Comparison of ENCODE assay signal across 8 mouse cellular contexts in the genomic region with DNA sequence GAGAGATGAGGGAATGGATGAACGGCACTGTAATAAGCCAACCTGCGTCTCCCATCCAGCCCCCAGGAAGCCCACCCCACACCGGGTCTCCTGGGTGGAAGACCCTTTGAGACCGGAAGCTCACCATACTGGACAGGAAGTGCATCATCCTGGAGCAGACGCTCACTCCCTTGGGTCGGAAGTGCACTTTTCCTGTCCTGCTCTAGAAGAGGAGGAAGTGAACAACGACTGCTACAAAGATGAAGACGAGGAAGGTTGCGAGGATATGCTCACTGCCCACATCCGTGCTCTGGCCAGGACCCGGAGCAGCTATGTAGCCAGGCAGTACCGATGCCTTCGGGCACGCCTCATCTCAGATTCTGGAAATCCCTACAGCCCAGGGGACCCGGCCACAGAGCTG. TPM values are rescaled to one million over a fixed set of nuclear protein-coding genes. Genes with fewer than 3 reads are reported as not detected.
A peak's percentile ranks its signal among the peaks of the same experiment; 100 is the strongest.
DNase-seq lines count a peak whose midpoint lies in the region; ATAC-seq and TF ChIP-seq lines count a peak whose summit lies in the region.

No protein-coding gene starts in this region.

- no peak for TF ChIP-seq CTCF in lung, embryonic 14.5 days (IDR thresholded peaks at IDR 0.05; ENCODE audit: low read depth)
- TF ChIP-seq CTCF in bone marrow, adult 2 months (IDR thresholded peaks at IDR 0.05; ENCODE audit: control insufficient read depth, insufficient read depth, low read length): no peak

- no peak for ATAC-seq in lung, embryonic 14.5 days (ENCODE audit: insufficient read depth)
- ATAC-seq in intestine, embryonic 16.5 days: no peak
- no peak for ATAC-seq in midbrain, embryonic 15.5 days (replicated peaks)

- intact Hi-C loops in left cerebral cortex, postnatal 36 days (cut with DNase I): loop anchor here (2.0 to 5.0 kb wide), 2 partner anchors 71 to 176 kb away; no protein-coding TSS in a partner anchor
- intact Hi-C loops in left cerebral cortex, postnatal 4 days (cut with DNase I): no loop called here

- peaks cover 3% of the 10 kb centered on the region; the same call in 1 of the 2 replicates for H3K4me1 ChIP-seq in lung, embryonic 14.5 days (ENCODE audit: insufficient read depth)
- peaks cover 2% of the 10 kb centered on the region; the same call in 1 of the 2 replicates for H3K4me1 ChIP-seq in bone marrow, adult 2 months (ENCODE audit: control insufficient read depth, insufficient read depth, low read length)
- peaks cover 18% of the 10 kb centered on the region; the same call in 1 of the 2 replicates for H3K4me1 ChIP-seq in intestine, embryonic 16.5 days (ENCODE audit: control insufficient read depth, insufficient read depth, low read length)
- H3K4me1 ChIP-seq in midbrain, embryonic 15.5 days: peaks cover 8% of the 10 kb centered on the region; the same call in 1 of the 2 replicates

- peak overlapping the region; percentile 66; the same call in 1 of the 2 replicates for H3K27ac ChIP-seq in lung, embryonic 14.5 days (ENCODE audit: low read depth)
- H3K27ac ChIP-seq in bone marrow, adult 2 months (ENCODE audit: control insufficient read depth, insufficient read depth, low read depth, low read length, poor library complexity): peak overlapping the region; percentile 76
- peak overlapping the region; percentile 45 for H3K27ac ChIP-seq in intestine, embryonic 16.5 days (ENCODE audit: low read length)
- H3K27ac ChIP-seq in midbrain, embryonic 15.5 days: no peak overlapping the region

- no peaks in the 10 kb centered on the region for H3K27me3 ChIP-seq in lung, embryonic 14.5 days (ENCODE audit: insufficient read depth, low read length)
- no peaks in the 10 kb centered on the region for H3K27me3 ChIP-seq in intestine, embryonic 16.5 days (replicated peaks; ENCODE audit: control insufficient read depth, insufficient read depth, low read length)
- no peaks in the 10 kb centered on the region for H3K27me3 ChIP-seq in midbrain, embryonic 15.5 days (replicated peaks)

- peak overlapping the region; percentile 58 for H3K4me2 ChIP-seq in lung, embryonic 14.5 days
- H3K4me2 ChIP-seq in intestine, embryonic 16.5 days (ENCODE audit: low read depth, low read length): 0 out of 2 replicates have a peak overlapping the region, but pooled peaks have one; percentile 4
- H3K4me2 ChIP-seq in midbrain, embryonic 15.5 days: 0 out of 2 replicates have a peak overlapping the region, but pooled peaks have one; percentile 46

- DNase-seq in lung, embryonic 14.5 days: no peak
- DNase-seq in lung, adult 18-20 months: no peak
- no peak for DNase-seq in right cerebral cortex, adult 18-20 months
- DNase-seq in left cerebral cortex, postnatal 36 days (ENCODE audit: low spot score in 2 of 2): no peak
- DNase-seq in left cerebral cortex, postnatal 4 days: no peak

- no peaks in the 10 kb centered on the region for H3K36me3 ChIP-seq in lung, embryonic 14.5 days (ENCODE audit: insufficient read depth)
- no peaks in the 10 kb centered on the region for H3K36me3 ChIP-seq in intestine, embryonic 16.5 days (ENCODE audit: control insufficient read depth, insufficient read depth, low read length)
- H3K36me3 ChIP-seq in midbrain, embryonic 15.5 days (replicated peaks): no peaks in the 10 kb centered on the region

- 0 out of 2 replicates have a peak overlapping the region, but pooled peaks have one; percentile 17 for H3K9ac ChIP-seq in lung, embryonic 14.5 days
- H3K9ac ChIP-seq in intestine, embryonic 16.5 days (ENCODE audit: low read depth, low read length): no peak overlapping the region; the same call in 1 of the 2 replicates
- H3K9ac ChIP-seq in midbrain, embryonic 15.5 days: no peak overlapping the region

- H3K4me3 ChIP-seq in lung, embryonic 14.5 days (ENCODE audit: low read depth, low read length): no peak overlapping the region
- peak overlapping the region; percentile 56 for H3K4me3 ChIP-seq in bone marrow, adult 2 months (replicated peaks; ENCODE audit: control insufficient read depth, low read depth, low read length)
- H3K4me3 ChIP-seq in intestine, embryonic 16.5 days (ENCODE audit: low read length): no peak overlapping the region
- H3K4me3 ChIP-seq in midbrain, embryonic 15.5 days: no peak overlapping the region

- peak; percentile 25; the same call in 1 of the 2 replicates for TF ChIP-seq POLR2A in bone marrow, adult 2 months (IDR thresholded peaks at IDR 0.05; ENCODE audit: borderline replicate concordance, control insufficient read depth, low read depth, low read length)

- no peaks in the 10 kb centered on the region for H3K9me3 ChIP-seq in lung, embryonic 14.5 days (ENCODE audit: low read depth, low read length)
- no peaks in the 10 kb centered on the region for H3K9me3 ChIP-seq in intestine, embryonic 16.5 days (ENCODE audit: control insufficient read depth, low read length)
- no peaks in the 10 kb centered on the region for H3K9me3 ChIP-seq in midbrain, embryonic 15.5 days

- WGBS in lung, embryonic 14.5 days: 68% methylated on average over 15 of the region's 15 CpGs
- 7% methylated on average over 15 of the region's 15 CpGs for WGBS in bone marrow, adult 2 months
- 66% methylated on average over 15 of the region's 15 CpGs for WGBS in intestine, embryonic 16.5 days
- 84% methylated on average over 15 of the region's 15 CpGs for WGBS in midbrain, embryonic 15.5 days

RNA-seq across cellular contexts. Expression of a gene that starts 7.1 kb away (rescaled TPM):
- 6.8 and 6.9 TPM in 2 replicates for polyA plus RNA-seq in lung, embryonic 14.5 days (2014; fragmentation: Nextera tagmentation; extraction: Ambion mirVana)
- 29.1 and 94.3 TPM in 2 replicates for polyA plus RNA-seq in bone marrow, adult 2 months (2011; ENCODE audit: insufficient read depth, insufficient read length, low replicate concordance, missing spikeins)
- 5.2 and 5.9 TPM in 2 replicates for polyA plus RNA-seq in intestine, embryonic 16.5 days (2015; fragmentation: Nextera tagmentation; extraction: Ambion mirVana)
- polyA plus RNA-seq in midbrain, embryonic 15.5 days (2015; fragmentation: Nextera tagmentation; extraction: Ambion mirVana): 2.4 and 3.3 TPM in 2 replicates
- total RNA-seq in left cerebral cortex, postnatal 36 days (2021): 1 to 10 TPM; 2.3 to 3.1 TPM
- total RNA-seq in left cerebral cortex, postnatal 4 days (2021): 1 to 10 TPM; 1.5 to 1.6 TPM

RNA-seq across cellular contexts. Expression of a gene that starts 12.5 kb away (rescaled TPM):
- 254 and 255 TPM in 2 replicates for polyA plus RNA-seq in lung, embryonic 14.5 days (2014; fragmentation: Nextera tagmentation; extraction: Ambion mirVana)
- polyA plus RNA-seq in bone marrow, adult 2 months (2011; ENCODE audit: insufficient read depth, insufficient read length, low replicate concordance, missing spikeins): 274 and 541 TPM in 2 replicates
- 142 and 146 TPM in 2 replicates for polyA plus RNA-seq in intestine, embryonic 16.5 days (2015; fragmentation: Nextera tagmentation; extraction: Ambion mirVana)
- 175 and 176 TPM in 2 replicates for polyA plus RNA-seq in midbrain, embryonic 15.5 days (2015; fragmentation: Nextera tagmentation; extraction: Ambion mirVana)
- 100 to 1,000 TPM; 414 to 415 TPM for total RNA-seq in left cerebral cortex, postnatal 36 days (2021)
- total RNA-seq in left cerebral cortex, postnatal 4 days (2021): 100 to 1,000 TPM; 572 to 576 TPM

RNA-seq across cellular contexts. Expression of a gene that starts 28.5 kb away (rescaled TPM):
- polyA plus RNA-seq in lung, embryonic 14.5 days (2014; fragmentation: Nextera tagmentation; extraction: Ambion mirVana): 31.8 and 37.4 TPM in 2 replicates
- polyA plus RNA-seq in bone marrow, adult 2 months (2011; ENCODE audit: insufficient read depth, insufficient read length, low replicate concordance, missing spikeins): 7.9 and 12.1 TPM in 2 replicates
- polyA plus RNA-seq in intestine, embryonic 16.5 days (2015; fragmentation: Nextera tagmentation; extraction: Ambion mirVana): 46.2 and 49.1 TPM in 2 replicates
- 65.8 and 66.5 TPM in 2 replicates for polyA plus RNA-seq in midbrain, embryonic 15.5 days (2015; fragmentation: Nextera tagmentation; extraction: Ambion mirVana)
- total RNA-seq in left cerebral cortex, postnatal 36 days (2021): 10 to 100 TPM; 34.7 to 38.9 TPM
- 10 to 100 TPM; 35.3 to 35.6 TPM for total RNA-seq in left cerebral cortex, postnatal 4 days (2021)

RNA-seq across cellular contexts. Expression of a gene that starts 29.2 kb away (rescaled TPM):
- polyA plus RNA-seq in lung, embryonic 14.5 days (2014; fragmentation: Nextera tagmentation; extraction: Ambion mirVana): 127 and 133 TPM in 2 replicates
- 64.4 and 98.5 TPM in 2 replicates for polyA plus RNA-seq in bone marrow, adult 2 months (2011; ENCODE audit: insufficient read depth, insufficient read length, low replicate concordance, missing spikeins)
- 347 and 378 TPM in 2 replicates for polyA plus RNA-seq in intestine, embryonic 16.5 days (2015; fragmentation: Nextera tagmentation; extraction: Ambion mirVana)
- 92.7 and 94.7 TPM in 2 replicates for polyA plus RNA-seq in midbrain, embryonic 15.5 days (2015; fragmentation: Nextera tagmentation; extraction: Ambion mirVana)
- 10 to 100 TPM; 45.0 to 47.8 TPM for total RNA-seq in left cerebral cortex, postnatal 36 days (2021)
- 10 to 100 TPM; 45.3 to 45.9 TPM for total RNA-seq in left cerebral cortex, postnatal 4 days (2021)

RNA-seq across cellular contexts. Expression of a gene that starts 29.3 kb away (rescaled TPM):
- polyA plus RNA-seq in lung, embryonic 14.5 days (2014; fragmentation: Nextera tagmentation; extraction: Ambion mirVana): 54.0 and 59.6 TPM in 2 replicates
- 18.7 and 28.3 TPM in 2 replicates for polyA plus RNA-seq in bone marrow, adult 2 months (2011; ENCODE audit: insufficient read depth, insufficient read length, low replicate concordance, missing spikeins)
- polyA plus RNA-seq in intestine, embryonic 16.5 days (2015; fragmentation: Nextera tagmentation; extraction: Ambion mirVana): 71.9 and 77.6 TPM in 2 replicates
- 125 and 129 TPM in 2 replicates for polyA plus RNA-seq in midbrain, embryonic 15.5 days (2015; fragmentation: Nextera tagmentation; extraction: Ambion mirVana)
- 100 to 1,000 TPM; 142 to 169 TPM for total RNA-seq in left cerebral cortex, postnatal 36 days (2021)
- 10 to 100 TPM; 91.5 to 99.9 TPM for total RNA-seq in left cerebral cortex, postnatal 4 days (2021)

Comparison
In these comparisons a context has a peak if more than half of its experiments do, and no peak if none do; other contexts are left out.
1. H3K4me2 ChIP-seq: peak in every context shown above with its lines; median percentile 58 in lung, embryonic 14.5 days; 46 in midbrain, embryonic 15.5 days; 4 in intestine, embryonic 16.5 days.